Mouse (Mus musculus): ENCODE measurements around the gene Sprr2i. TPM values are rescaled to one million over a fixed set of nuclear protein-coding genes. Genes with fewer than 3 reads are reported as not detected.

Sprr2i gene
- not detected in 2 replicates for polyA plus RNA-seq (2012; ENCODE audit: insufficient read depth, low replicate concordance)

DNA sequence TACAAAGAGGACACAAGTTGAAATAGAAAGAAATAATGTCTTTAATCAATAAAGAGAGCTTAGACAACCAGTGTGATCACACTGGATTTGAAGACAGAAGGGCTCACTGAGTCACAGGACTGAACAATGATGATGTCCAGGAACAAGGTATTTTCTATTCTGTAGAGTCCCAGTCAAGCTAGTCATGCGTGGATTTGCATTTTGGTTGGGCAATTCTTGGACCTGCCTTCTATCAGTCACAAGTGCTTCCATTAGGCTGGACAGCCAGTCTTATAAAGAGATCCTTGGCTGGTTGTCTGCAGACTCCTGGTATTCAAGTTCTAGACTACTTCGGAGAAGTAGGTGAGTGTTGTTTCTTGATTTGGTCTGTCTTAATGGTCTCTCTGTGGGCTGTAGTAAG, at the start of gene Sprr2i:
Gene Sprr2i (plus strand): TSS at position 301 of the 400 bp plus-strand sequence.
- Histone ChIP-seq H3K4me1 (no peaks in the 10 kb centered on the region), H3K27me3 (replicated peaks) (no peaks in the 10 kb centered on the region), H3K4me3 (replicated peaks) (no peak within 1 kb of the TSS), H3K36me3 (replicated peaks; ENCODE audit: low read length) (no peaks in the 10 kb centered on the region), H3K9me3 (peaks cover 4% of the 10 kb centered on the region; the same call in 1 of the 2 replicates)
- TF ChIP-seq FLI1 (IDR thresholded peaks at IDR 0.05; ENCODE audit: low read length) = no peak
- no peak for TF ChIP-seq GATA1 (IDR thresholded peaks at IDR 0.05; ENCODE audit: borderline replicate concordance, low read length)

DNA sequence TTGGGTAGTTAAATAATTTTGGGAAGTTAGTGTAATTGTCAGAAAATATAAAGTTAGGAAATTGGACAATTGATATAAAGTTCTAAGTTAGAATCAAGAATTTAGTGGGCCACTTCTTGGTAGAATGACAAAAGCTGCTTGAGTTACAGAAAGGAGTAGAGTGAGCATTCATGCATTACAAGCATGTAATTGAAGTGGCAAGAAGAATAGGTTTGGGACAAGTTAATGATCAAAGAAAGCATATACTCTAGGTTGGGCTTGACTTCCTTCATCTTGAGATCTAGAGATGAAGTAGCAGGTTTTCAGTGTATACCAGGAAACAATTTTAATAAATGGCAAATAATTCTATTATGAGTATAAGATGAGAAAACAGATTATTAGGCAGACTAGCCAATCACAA, 46.2 kb upstream of the Sprr2i start:
- H3K9me3 ChIP-seq = no peaks in the 10 kb centered on the region
- no peaks in the 10 kb centered on the region for H3K27me3 ChIP-seq (replicated peaks)
- TF ChIP-seq GATA1 (IDR thresholded peaks at IDR 0.05; ENCODE audit: borderline replicate concordance, low read length) = no peak
- no peak for TF ChIP-seq FLI1 (IDR thresholded peaks at IDR 0.05; ENCODE audit: low read length)
- no peak overlapping the region for H3K4me3 ChIP-seq (replicated peaks)
- no peaks in the 10 kb centered on the region for H3K36me3 ChIP-seq (replicated peaks; ENCODE audit: low read length)
- no peaks in the 10 kb centered on the region for H3K4me1 ChIP-seq

DNA sequence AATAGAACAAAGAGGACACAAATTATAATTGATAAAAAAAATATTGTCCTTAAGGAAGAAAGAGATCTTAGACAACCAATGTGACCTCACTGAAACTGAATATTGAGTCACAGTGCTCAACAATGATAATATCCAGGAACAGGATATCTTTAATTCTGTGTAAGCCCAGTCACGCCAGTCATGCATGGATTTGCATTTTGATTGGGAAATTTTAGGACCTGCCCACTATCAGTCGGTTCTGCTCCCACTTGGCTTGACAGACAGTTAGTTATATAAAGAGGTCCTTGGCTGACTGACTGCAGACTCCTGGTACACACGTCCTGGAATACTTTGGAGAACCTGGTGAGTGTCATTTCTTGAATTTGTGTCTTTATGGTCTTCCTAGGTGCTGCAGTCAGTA, 42.9 kb upstream of the Sprr2i start, which contains the start of gene Sprr2f:
Gene Sprr2f (plus strand): TSS at position 301 of the 400 bp plus-strand sequence.
- H3K4me3 ChIP-seq (replicated peaks) = no peak within 1 kb of the TSS
- no peaks in the 10 kb centered on the region for H3K36me3 ChIP-seq (replicated peaks; ENCODE audit: low read length)
- no peaks in the 10 kb centered on the region for H3K4me1 ChIP-seq
- TF ChIP-seq FLI1 (IDR thresholded peaks at IDR 0.05; ENCODE audit: low read length) (no peak), GATA1 (IDR thresholded peaks at IDR 0.05; ENCODE audit: borderline replicate concordance, low read length) (no peak)
- no peaks in the 10 kb centered on the region for H3K9me3 ChIP-seq
- no peaks in the 10 kb centered on the region for H3K27me3 ChIP-seq (replicated peaks)

DNA sequence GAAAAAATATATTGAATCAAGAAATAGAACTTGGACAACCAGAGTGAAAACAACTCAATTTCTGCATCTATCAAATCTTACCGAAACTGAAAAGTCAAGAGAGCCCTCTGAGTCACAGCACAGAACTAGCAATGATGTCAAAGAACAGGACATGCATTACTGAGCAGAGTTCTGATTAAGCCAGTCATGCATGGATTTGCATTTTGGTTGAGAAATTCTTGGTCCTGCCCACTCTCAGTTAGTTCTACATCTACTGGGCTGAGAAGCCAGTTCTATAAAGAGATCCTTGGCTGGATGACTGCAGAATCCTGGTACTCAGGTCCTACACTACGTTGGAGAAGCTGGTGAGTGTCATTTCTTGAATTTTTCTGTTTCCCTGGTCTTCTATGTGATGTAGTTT, 34.2 kb upstream of the Sprr2i start:
- Histone ChIP-seq H3K4me3 (replicated peaks) (no peak overlapping the region), H3K36me3 (replicated peaks; ENCODE audit: low read length) (no peaks in the 10 kb centered on the region), H3K9me3 (no peaks in the 10 kb centered on the region), H3K4me1 (no peaks in the 10 kb centered on the region), H3K27me3 (replicated peaks) (no peaks in the 10 kb centered on the region)
- TF ChIP-seq FLI1 (IDR thresholded peaks at IDR 0.05; ENCODE audit: low read length) (no peak), GATA1 (IDR thresholded peaks at IDR 0.05; ENCODE audit: borderline replicate concordance, low read length) (no peak)

DNA sequence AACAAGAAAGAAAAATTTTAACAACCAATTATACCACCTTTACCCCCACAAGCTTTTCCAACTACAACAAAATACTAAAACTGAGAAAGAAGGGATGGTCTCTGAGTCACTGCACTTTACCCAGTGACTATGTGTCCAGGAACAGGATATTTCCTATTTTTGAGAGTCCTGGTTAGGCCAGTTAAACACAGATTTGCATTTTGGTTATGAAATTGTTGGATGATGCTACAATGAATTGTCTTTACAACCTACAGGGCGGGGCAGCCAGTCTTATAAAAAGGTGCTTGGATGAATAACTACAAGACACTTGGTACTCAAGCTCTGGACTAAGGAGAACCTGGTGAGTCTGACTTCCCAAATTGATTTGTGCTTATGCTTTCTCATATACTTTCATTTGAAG, 22.4 kb upstream of the Sprr2i start, which contains the start of gene Sprr2h:
Gene Sprr2h (plus strand): TSS at position 301 of the 400 bp plus-strand sequence.
- H3K4me3 ChIP-seq (replicated peaks) = no peak within 1 kb of the TSS
- no peak for TF ChIP-seq FLI1 (IDR thresholded peaks at IDR 0.05; ENCODE audit: low read length)
- no peak for TF ChIP-seq GATA1 (IDR thresholded peaks at IDR 0.05; ENCODE audit: borderline replicate concordance, low read length)
- no peaks in the 10 kb centered on the region for H3K36me3 ChIP-seq (replicated peaks; ENCODE audit: low read length)

DNA sequence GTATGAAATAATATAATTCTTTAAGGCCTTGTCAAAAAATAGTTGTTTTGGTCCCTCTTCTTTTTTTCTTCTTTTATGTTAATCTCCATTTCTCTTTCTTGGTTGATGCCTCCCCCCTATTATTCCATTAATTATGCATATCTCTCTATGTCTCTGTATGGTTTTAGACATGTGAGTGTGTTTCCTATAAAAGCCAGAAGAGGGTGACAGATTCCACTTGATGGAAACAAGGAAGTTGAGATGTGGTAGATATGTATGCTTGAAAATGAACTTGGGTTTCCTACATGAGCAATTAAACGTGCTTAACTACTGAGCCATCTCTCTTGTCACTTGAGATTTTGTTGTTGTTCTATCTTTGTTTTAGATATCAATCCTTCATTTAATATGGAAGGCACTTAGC, 13.5 kb upstream of the Sprr2i start:
- Histone ChIP-seq H3K36me3 (replicated peaks; ENCODE audit: low read length) (no peaks in the 10 kb centered on the region), H3K4me1 (no peaks in the 10 kb centered on the region), H3K27me3 (replicated peaks) (no peaks in the 10 kb centered on the region), H3K9me3 (no peaks in the 10 kb centered on the region), H3K4me3 (replicated peaks) (no peak overlapping the region)
- TF ChIP-seq GATA1 (IDR thresholded peaks at IDR 0.05; ENCODE audit: borderline replicate concordance, low read length) = no peak
- TF ChIP-seq FLI1 (IDR thresholded peaks at IDR 0.05; ENCODE audit: low read length) = no peak

More for the DNA sequence above, 22.4 kb upstream of the Sprr2i start, which contains the start of gene Sprr2h:
- Histone ChIP-seq H3K27me3 (replicated peaks) (no peaks in the 10 kb centered on the region), H3K9me3 (no peaks in the 10 kb centered on the region), H3K4me1 (no peaks in the 10 kb centered on the region)

DNA sequence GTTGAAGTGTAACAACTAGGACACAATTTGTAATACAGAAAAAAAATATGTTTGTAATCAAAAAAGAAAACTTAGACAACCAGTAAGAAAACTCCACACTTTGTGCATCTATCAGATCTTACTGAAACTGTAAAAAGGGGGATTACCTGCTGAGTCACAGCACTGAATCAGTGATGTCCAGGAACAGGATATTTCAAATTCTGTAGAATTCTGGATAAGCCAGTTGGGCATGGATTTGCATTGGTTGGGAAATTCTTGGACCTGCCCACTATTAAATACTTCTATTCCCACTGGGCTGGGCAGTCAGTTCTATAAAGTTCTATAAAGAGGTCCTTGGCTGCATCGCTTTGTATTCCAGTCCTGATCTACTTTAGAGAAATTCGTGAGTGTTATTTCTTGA, 10.0 kb downstream of the Sprr2i start, which contains the start of gene Sprr2j-ps:
Gene Sprr2j-ps (plus strand): TSS at position 301 of the 400 bp plus-strand sequence.
- no peak within 1 kb of the TSS for H3K4me3 ChIP-seq (replicated peaks)

DNA sequence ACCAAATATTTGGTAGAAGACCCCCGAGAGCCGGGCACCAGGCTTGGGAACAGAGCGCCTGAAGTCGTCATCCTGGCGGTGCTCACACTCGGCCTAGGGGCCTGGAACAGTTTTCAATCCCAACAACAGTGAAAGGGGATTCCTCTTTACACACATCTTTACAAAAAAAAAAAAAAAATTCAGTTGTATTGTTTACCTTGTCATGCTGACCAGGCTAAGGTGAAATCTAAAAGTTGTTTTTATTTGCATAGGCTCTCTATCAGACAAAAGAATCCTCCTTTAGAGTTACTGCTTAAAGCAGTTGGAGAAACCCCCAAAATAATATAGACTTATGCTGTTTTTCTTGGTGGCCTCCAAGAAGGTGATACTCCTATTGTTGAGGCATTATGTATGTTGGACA, 21.5 kb downstream of the Sprr2i start, which contains the start of gene Gm9774:
Gene Gm9774 (minus strand): TSS at position 101 of the 400 bp plus-strand sequence.
- H3K27me3 ChIP-seq (replicated peaks) = no peaks in the 10 kb centered on the region
- H3K4me3 ChIP-seq (replicated peaks) = no peak within 1 kb of the TSS
- no peaks in the 10 kb centered on the region for H3K4me1 ChIP-seq
- TF ChIP-seq GATA1 (IDR thresholded peaks at IDR 0.05; ENCODE audit: borderline replicate concordance, low read length) = no peak
- TF ChIP-seq FLI1 (IDR thresholded peaks at IDR 0.05; ENCODE audit: low read length) = no peak
- no peaks in the 10 kb centered on the region for H3K36me3 ChIP-seq (replicated peaks; ENCODE audit: low read length)
- H3K9me3 ChIP-seq = peaks cover 9% of the 10 kb centered on the region; the same call in 1 of the 2 replicates

More for the DNA sequence above, 10.0 kb downstream of the Sprr2i start, which contains the start of gene Sprr2j-ps:
- no peaks in the 10 kb centered on the region for H3K4me1 ChIP-seq
- no peaks in the 10 kb centered on the region for H3K9me3 ChIP-seq
- no peaks in the 10 kb centered on the region for H3K36me3 ChIP-seq (replicated peaks; ENCODE audit: low read length)
- H3K27me3 ChIP-seq (replicated peaks) = no peaks in the 10 kb centered on the region
- TF ChIP-seq FLI1 (IDR thresholded peaks at IDR 0.05; ENCODE audit: low read length) (no peak), GATA1 (IDR thresholded peaks at IDR 0.05; ENCODE audit: borderline replicate concordance, low read length) (no peak)

DNA sequence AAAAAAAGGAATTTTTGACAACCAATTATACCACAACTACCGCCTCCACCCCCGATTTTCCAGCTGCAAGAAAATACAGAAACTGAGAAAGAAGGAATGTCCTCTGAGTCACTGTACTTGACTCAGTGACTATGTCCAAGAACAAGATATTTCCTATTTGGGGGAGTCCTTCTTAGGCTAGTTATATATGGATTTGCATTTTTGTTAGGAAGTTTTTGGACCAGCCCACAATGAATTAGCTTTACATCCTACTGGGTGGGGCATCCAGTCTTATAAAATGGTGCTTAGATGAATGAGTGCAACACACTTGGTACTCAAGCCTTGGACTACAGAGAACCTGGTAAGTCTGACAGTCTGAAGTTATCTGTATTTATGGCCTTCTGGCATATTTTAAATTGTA, 24.5 kb downstream of the Sprr2i start, which contains the start of gene Sprr2k:
Gene Sprr2k (plus strand): TSS at position 301 of the 400 bp plus-strand sequence.
- no peaks in the 10 kb centered on the region for H3K4me1 ChIP-seq

DNA sequence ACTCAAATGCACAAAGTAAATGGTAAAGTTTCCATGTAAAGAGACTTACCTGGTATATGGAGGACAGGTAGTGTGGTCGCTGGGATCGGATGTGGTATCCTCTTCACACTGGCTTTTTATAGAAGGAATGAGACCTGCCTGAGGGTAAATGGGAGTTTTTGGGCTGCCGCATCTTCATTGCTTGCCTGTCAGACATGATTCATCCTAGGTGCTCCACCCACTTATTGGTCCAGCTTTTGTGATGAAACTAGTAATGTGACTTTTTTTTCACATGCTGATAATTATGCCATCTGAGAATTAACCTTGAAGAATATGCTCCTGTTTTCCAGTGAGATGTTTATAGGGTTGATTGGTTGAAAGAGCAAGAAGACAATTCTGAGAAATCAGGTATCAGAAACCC, 30.9 kb downstream of the Sprr2i start, which contains the start of gene Sprr1b:
Gene Sprr1b (minus strand): TSS at position 101 of the 400 bp plus-strand sequence.
- Histone ChIP-seq H3K4me1 (no peaks in the 10 kb centered on the region), H3K27me3 (replicated peaks) (no peaks in the 10 kb centered on the region), H3K4me3 (replicated peaks) (no peak within 1 kb of the TSS), H3K9me3 (no peaks in the 10 kb centered on the region), H3K36me3 (replicated peaks; ENCODE audit: low read length) (no peaks in the 10 kb centered on the region)
- TF ChIP-seq GATA1 (IDR thresholded peaks at IDR 0.05; ENCODE audit: borderline replicate concordance, low read length) (no peak), FLI1 (IDR thresholded peaks at IDR 0.05; ENCODE audit: low read length) (no peak)

More for the DNA sequence above, 24.5 kb downstream of the Sprr2i start, which contains the start of gene Sprr2k:
- H3K36me3 ChIP-seq (replicated peaks; ENCODE audit: low read length) = no peaks in the 10 kb centered on the region
- no peaks in the 10 kb centered on the region for H3K27me3 ChIP-seq (replicated peaks)
- H3K4me3 ChIP-seq (replicated peaks) = no peak within 1 kb of the TSS
- peaks cover 9% of the 10 kb centered on the region; the same call in 1 of the 2 replicates for H3K9me3 ChIP-seq
- TF ChIP-seq GATA1 (IDR thresholded peaks at IDR 0.05; ENCODE audit: borderline replicate concordance, low read length) (no peak), FLI1 (IDR thresholded peaks at IDR 0.05; ENCODE audit: low read length) (no peak)
